Mouse (Mus musculus): Measurements from ENCODE around the gene Agap1. TPM values are rescaled to one million over a fixed set of nuclear protein-coding genes. Genes with fewer than 3 reads are reported as not detected.

Gene Agap1
- polyA plus RNA-seq, 1 experiment from 2014 or later: 4.2 TPM

- Histone ChIP-seq H3K4me1 (replicated peaks; ENCODE audit: control insufficient read depth, insufficient read depth) (peaks cover 13% of the 10 kb centered on the region), H3K4me3 (ENCODE audit: low read depth, low read length) (no peak overlapping the region), H3K36me3 (ENCODE audit: control insufficient read depth, insufficient read depth, low read length) (no peaks in the 10 kb centered on the region), H3K27ac (replicated peaks) (0 out of 2 replicates have a peak overlapping the region, but pooled peaks have one; percentile 18), H3K9me3 (ENCODE audit: control insufficient read depth, low read length) (no peaks in the 10 kb centered on the region), H3K9ac (ENCODE audit: low read length) (no peak overlapping the region), H3K27me3 (ENCODE audit: control insufficient read depth, insufficient read depth, low read length) (no peaks in the 10 kb centered on the region), H3K4me2 (replicated peaks; ENCODE audit: low read depth) (no peak overlapping the region)
- DNase-seq (ENCODE audit: low spot score) (peak; percentile 54), ATAC-seq (ENCODE audit: low FRiP score, low TSS enrichment) (peak; percentile 48; the same call in 1 of the 2 replicates)
- TF ChIP-seq EP300 (optimal IDR thresholded peaks at IDR 0.05): no peak
- TF ChIP-seq CTCF (IDR thresholded peaks at IDR 0.05; ENCODE audit: low read depth): no peak
- 26% methylated on average over 9 of the region's 9 CpGs for WGBS
These were observed 112.2 kb downstream of the Agap1 start for GRCm38 (mm10) chr1:89566578-89567488.

- Histone ChIP-seq H3K27ac (replicated peaks) (no peak overlapping the region), H3K4me3 (ENCODE audit: low read depth, low read length) (no peak overlapping the region), H3K4me1 (replicated peaks; ENCODE audit: control insufficient read depth, insufficient read depth) (peaks cover 13% of the 10 kb centered on the region), H3K9ac (ENCODE audit: low read length) (no peak overlapping the region), H3K36me3 (ENCODE audit: control insufficient read depth, insufficient read depth, low read length) (no peaks in the 10 kb centered on the region), H3K27me3 (ENCODE audit: control insufficient read depth, insufficient read depth, low read length) (no peaks in the 10 kb centered on the region), H3K4me2 (replicated peaks; ENCODE audit: low read depth) (no peak overlapping the region), H3K9me3 (ENCODE audit: control insufficient read depth, low read length) (no peaks in the 10 kb centered on the region)
- DNase-seq (ENCODE audit: low spot score) (no peak), ATAC-seq (ENCODE audit: low FRiP score, low TSS enrichment) (peak; percentile 28; the same call in 1 of the 2 replicates)
- WGBS: 60% methylated on average over 6 of the region's 6 CpGs
- no peak for TF ChIP-seq CTCF (IDR thresholded peaks at IDR 0.05; ENCODE audit: low read depth)
- TF ChIP-seq EP300 (optimal IDR thresholded peaks at IDR 0.05): no peak
These were observed 114.2 kb downstream of the Agap1 start for GRCm38 (mm10) chr1:89568546-89569405.

- H3K4me1 ChIP-seq (replicated peaks; ENCODE audit: control insufficient read depth, insufficient read depth): peaks cover 16% of the 10 kb centered on the region
- no peak overlapping the region for H3K4me2 ChIP-seq (replicated peaks; ENCODE audit: low read depth)
- DNase-seq (ENCODE audit: low spot score) (no peak), ATAC-seq (ENCODE audit: low FRiP score, low TSS enrichment) (peak; percentile 42; the same call in 1 of the 2 replicates)
- WGBS: 82% methylated on average over 4 of the region's 4 CpGs
- H3K4me3 ChIP-seq (ENCODE audit: low read depth, low read length): no peak overlapping the region
- TF ChIP-seq CTCF (IDR thresholded peaks at IDR 0.05; ENCODE audit: low read depth): no peak
- no peak for TF ChIP-seq EP300 (optimal IDR thresholded peaks at IDR 0.05)
- H3K9ac ChIP-seq (ENCODE audit: low read length): no peak overlapping the region
- H3K27ac ChIP-seq (replicated peaks): no peak overlapping the region
- no peaks in the 10 kb centered on the region for H3K36me3 ChIP-seq (ENCODE audit: control insufficient read depth, insufficient read depth, low read length)
- no peaks in the 10 kb centered on the region for H3K9me3 ChIP-seq (ENCODE audit: control insufficient read depth, low read length)
- no peaks in the 10 kb centered on the region for H3K27me3 ChIP-seq (ENCODE audit: control insufficient read depth, insufficient read depth, low read length)
These were observed 116.1 kb downstream of the Agap1 start for GRCm38 (mm10) chr1:89570522-89571299.

GRCm38 (mm10) chr1:89573486-89573885 lies 118.9 kb downstream of the Agap1 start:
- TF ChIP-seq CTCF (IDR thresholded peaks at IDR 0.05; ENCODE audit: low read depth) (no peak), EP300 (optimal IDR thresholded peaks at IDR 0.05) (no peak)
- DNase-seq (ENCODE audit: low spot score) (no peak), ATAC-seq (ENCODE audit: low FRiP score, low TSS enrichment) (no peak)
- no peak overlapping the region for H3K9ac ChIP-seq (ENCODE audit: low read length)
- H3K4me2 ChIP-seq (replicated peaks; ENCODE audit: low read depth): no peak overlapping the region
- H3K27me3 ChIP-seq (ENCODE audit: control insufficient read depth, insufficient read depth, low read length): no peaks in the 10 kb centered on the region
- H3K36me3 ChIP-seq (ENCODE audit: control insufficient read depth, insufficient read depth, low read length): no peaks in the 10 kb centered on the region
- H3K27ac ChIP-seq (replicated peaks): no peak overlapping the region
- H3K4me3 ChIP-seq (ENCODE audit: low read depth, low read length): no peak overlapping the region
- peaks cover 10% of the 10 kb centered on the region for H3K4me1 ChIP-seq (replicated peaks; ENCODE audit: control insufficient read depth, insufficient read depth)
- no peaks in the 10 kb centered on the region for H3K9me3 ChIP-seq (ENCODE audit: control insufficient read depth, low read length)
- WGBS: 88% methylated on average over 4 of the region's 4 CpGs

Measured in stomach, postnatal 0 days (tissue).